Mouse (Mus musculus) cerebellum, adult 2 months (tissue): ENCODE measurements at regions not wholly inside any gene's neighbourhood (a gene's known extent, or its start where the extent isn't known, plus 50 kb on each side); places are given as distances from the start of the nearest gene placed in this dataset.

Source experiments
- CTCF ChIP-seq: fragments of 200-500 bp; IDR thresholded peaks from 2 replicates; pipeline ENCODE4 v1.5.1; 2011; ENCODE audit warnings: low read depth, mild to moderate bottlenecking, control low read depth, low read length, moderate library complexity, borderline replicate concordance; ENCODE audit not compliant: insufficient read depth
- POLR2A ChIP-seq: fragments of 200-500 bp; IDR thresholded peaks from 2 replicates; pipeline ENCODE4 v1.6.1; 2011; ENCODE audit warnings: low read length, control low read depth, borderline replicate concordance; ENCODE audit not compliant: insufficient read depth

GRCm38 (mm10) chr10:68347806-68348205 lies 69.3 kb upstream of the Arid5b start:
- TF ChIP-seq POLR2A (no peak), CTCF (no peak)
